Mouse (Mus musculus) liver, embryonic 14.5 days (tissue): ENCODE data around the gene Cnot2.

Experiments
- CTCF ChIP-seq: IDR thresholded peaks from 2 replicates; pipeline ENCODE4 v1.5.1; 2016; ENCODE audit warnings: antibody characterized with exemption, low read depth, control low read depth
- EP300 ChIP-seq: IDR thresholded peaks from 2 replicates; pipeline ENCODE4 v1.6.1; 2016; ENCODE audit warnings: antibody characterized with exemption, low read depth

DNA sequence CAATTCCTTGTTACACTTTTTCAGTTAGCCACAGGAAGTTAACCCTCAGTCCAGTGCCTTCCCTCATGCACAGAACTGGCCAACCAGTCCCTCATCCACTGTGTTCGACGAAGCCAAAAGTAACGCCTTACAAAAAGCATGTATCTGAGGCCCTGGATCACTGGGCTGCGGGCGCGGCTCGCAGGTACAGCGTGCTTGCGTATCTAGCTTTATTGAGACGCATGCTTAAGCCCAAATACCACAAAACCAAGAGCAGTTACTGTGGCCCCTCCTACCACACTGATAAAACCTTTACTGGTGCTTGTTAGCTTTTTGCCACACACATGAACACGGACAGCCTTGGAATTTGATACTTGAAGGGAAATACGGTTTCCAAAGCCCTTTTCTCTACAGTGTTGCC lies 99.4 kb downstream of the Cnot2 start:
- TF ChIP-seq CTCF (no peak), EP300 (no peak)
